Mouse (Mus musculus) stomach, embryonic 16.5 days (tissue): Measurements from ENCODE around the gene Ficd. TPM values are rescaled to one million over a fixed set of nuclear protein-coding genes. Genes with fewer than 3 reads are reported as not detected.
A peak's percentile ranks its signal among the peaks of the same experiment; 100 is the strongest.

Experiments used
- ATAC-seq: fragments of 200-750 bp; cut with Nextera tagmentation; 2 replicates; pipeline ENCODE4 v1.8.0; 2017; ENCODE audit warnings: moderate number of reproducible peaks, moderate TSS enrichment; ENCODE audit not compliant: insufficient read depth, low FRiP score
- H3K27ac ChIP-seq: fragments of 300-500 bp; sonication (generic); 2 replicates; pipeline ENCODE4 v1.5.1; 2014; ENCODE audit warnings: low read length
- H3K27me3 ChIP-seq: fragments of 300-500 bp; sonication (generic); 2 replicates; pipeline ENCODE4 v1.6.1; 2014; ENCODE audit warnings: low read length, control low read depth, mixed read lengths; ENCODE audit not compliant: control insufficient read depth, insufficient read depth
- H3K36me3 ChIP-seq: fragments of 300-500 bp; sonication (generic); 2 replicates; pipeline ENCODE4 v1.6.1; 2014; ENCODE audit warnings: low read length; ENCODE audit not compliant: control insufficient read depth, insufficient read depth
- H3K4me1 ChIP-seq: fragments of 300-500 bp; sonication (generic); 2 replicates; pipeline ENCODE4 v1.6.1; 2014; ENCODE audit warnings: low read length, control low read depth, mixed read lengths; ENCODE audit not compliant: control insufficient read depth, insufficient read depth
- H3K4me2 ChIP-seq: fragments of 300-500 bp; sonication (generic); 2 replicates; pipeline ENCODE4 v1.6.1; 2014; ENCODE audit warnings: low read depth, low read length, mixed read lengths
- H3K4me3 ChIP-seq: fragments of 300-500 bp; sonication (generic); replicated peaks from 2 replicates; pipeline ENCODE4 v1.5.1; 2014; ENCODE audit warnings: mild to moderate bottlenecking, low read length
- H3K9ac ChIP-seq: fragments of 300-500 bp; sonication (generic); 2 replicates; pipeline ENCODE4 v1.6.1; 2014; ENCODE audit warnings: low read length
- H3K9me3 ChIP-seq: fragments of 300-500 bp; sonication (generic); replicated peaks from 2 replicates; pipeline ENCODE4 v1.6.1; 2016; ENCODE audit warnings: low read length, control low read depth; ENCODE audit not compliant: control insufficient read depth
- WGBS: fragments of 180-500 bp; shearing (Covaris S2); extraction: QIAGEN DNeasy Blood & Tissue Kit; methylation state at CpG from one replicate; pipeline ENCODE4 v1.1.7; 2014; 5-methylcytosine and 5-hydroxymethylcytosine counted together
- polyA plus RNA-seq: library from polyadenylated mRNA; unstranded; fragments of >200 nt; fragmentation: Nextera tagmentation; extraction: Ambion mirVana; gene quantifications from 2 replicates; pipeline ENCODE4 v1.2.1, GENCODE M21; 2015

Gene Ficd
- polyA plus RNA-seq, 1 experiment from 2014 or later: 7.0 TPM

GRCm38 (mm10) chr5:113703803-113704585, 31.6 kb upstream of the Ficd start:
- no peak for ATAC-seq
- WGBS: 56% methylated on average over 21 of the region's 21 CpGs
- H3K4me2 ChIP-seq: no peak overlapping the region

GRCm38 (mm10) chr5:113712861-113713260, 22.7 kb upstream of the Ficd start:
- Histone ChIP-seq H3K27me3 (no peaks in the 10 kb centered on the region), H3K36me3 (no peaks in the 10 kb centered on the region), H3K9ac (no peak overlapping the region), H3K4me2 (no peak overlapping the region), H3K27ac (no peak overlapping the region), H3K4me3 (no peak overlapping the region), H3K4me1 (no peaks in the 10 kb centered on the region), H3K9me3 (no peaks in the 10 kb centered on the region)
- WGBS: 65% methylated on average over 2 of the region's 2 CpGs
- ATAC-seq: no peak

More at GRCm38 (mm10) chr5:113703803-113704585, 31.6 kb upstream of the Ficd start:
- Histone ChIP-seq H3K36me3 (no peaks in the 10 kb centered on the region), H3K4me1 (no peaks in the 10 kb centered on the region), H3K9ac (no peak overlapping the region), H3K4me3 (no peak overlapping the region), H3K9me3 (no peaks in the 10 kb centered on the region), H3K27ac (no peak overlapping the region), H3K27me3 (no peaks in the 10 kb centered on the region)

DNA sequence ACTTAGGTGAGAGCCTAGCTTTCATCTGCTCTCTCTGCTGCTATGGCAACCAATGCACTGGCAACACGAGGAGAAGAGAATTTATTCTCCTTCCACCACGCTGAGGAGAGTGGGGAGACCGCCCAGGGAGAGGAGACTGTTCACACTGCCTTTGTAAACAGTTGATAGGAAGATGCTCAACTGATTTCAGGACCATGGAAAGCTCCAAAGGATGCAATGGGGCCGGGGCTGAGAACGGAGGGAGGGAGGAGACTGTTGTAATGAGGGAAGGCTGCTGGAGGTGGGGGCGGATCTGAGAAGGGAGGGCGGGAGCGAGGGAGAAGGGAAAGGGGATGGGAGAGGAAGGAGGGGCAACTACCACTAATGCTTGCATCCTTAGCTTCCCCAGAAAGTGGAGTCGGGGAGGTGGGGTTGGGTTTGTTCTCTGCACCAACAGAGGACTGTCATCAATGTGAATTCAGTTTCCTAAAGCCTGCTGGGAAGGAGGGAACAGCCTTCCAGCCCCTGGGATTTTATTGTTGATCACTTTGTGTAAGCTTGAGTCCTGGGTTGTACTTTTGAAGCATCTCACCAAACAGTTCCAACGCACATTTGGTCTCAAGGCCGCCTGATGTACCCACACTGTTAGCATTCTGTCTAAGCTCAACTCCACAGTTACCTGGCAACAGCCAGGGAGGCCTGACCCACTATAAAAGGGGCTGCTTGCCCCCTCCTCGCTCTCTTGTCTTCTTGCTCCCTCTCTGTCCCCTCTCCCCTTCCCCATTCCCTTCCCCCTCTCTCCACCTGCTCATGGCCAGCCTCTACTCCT, 18.8 kb upstream of the Ficd start:
- no peak overlapping the region for H3K4me3 ChIP-seq
- ATAC-seq: no peak
- H3K36me3 ChIP-seq: no peaks in the 10 kb centered on the region
- H3K27me3 ChIP-seq: no peaks in the 10 kb centered on the region
- no peaks in the 10 kb centered on the region for H3K9me3 ChIP-seq
- H3K9ac ChIP-seq: no peak overlapping the region
- H3K4me1 ChIP-seq: no peaks in the 10 kb centered on the region
- H3K4me2 ChIP-seq: no peak overlapping the region
- no peak overlapping the region for H3K27ac ChIP-seq
- 7% methylated on average over 12 of the region's 12 CpGs for WGBS

- H3K36me3 ChIP-seq: no peaks in the 10 kb centered on the region
- no peak overlapping the region for H3K27ac ChIP-seq
- WGBS: 85% methylated on average over 8 of the region's 8 CpGs
- no peak overlapping the region for H3K4me2 ChIP-seq
- no peaks in the 10 kb centered on the region for H3K27me3 ChIP-seq
- no peak for ATAC-seq
- no peaks in the 10 kb centered on the region for H3K9me3 ChIP-seq
- H3K9ac ChIP-seq: no peak overlapping the region
- H3K4me1 ChIP-seq: no peaks in the 10 kb centered on the region
- H3K4me3 ChIP-seq: no peak overlapping the region
Observed at GRCm38 (mm10) chr5:113719221-113719661, 16.4 kb upstream of the Ficd start.

DNA sequence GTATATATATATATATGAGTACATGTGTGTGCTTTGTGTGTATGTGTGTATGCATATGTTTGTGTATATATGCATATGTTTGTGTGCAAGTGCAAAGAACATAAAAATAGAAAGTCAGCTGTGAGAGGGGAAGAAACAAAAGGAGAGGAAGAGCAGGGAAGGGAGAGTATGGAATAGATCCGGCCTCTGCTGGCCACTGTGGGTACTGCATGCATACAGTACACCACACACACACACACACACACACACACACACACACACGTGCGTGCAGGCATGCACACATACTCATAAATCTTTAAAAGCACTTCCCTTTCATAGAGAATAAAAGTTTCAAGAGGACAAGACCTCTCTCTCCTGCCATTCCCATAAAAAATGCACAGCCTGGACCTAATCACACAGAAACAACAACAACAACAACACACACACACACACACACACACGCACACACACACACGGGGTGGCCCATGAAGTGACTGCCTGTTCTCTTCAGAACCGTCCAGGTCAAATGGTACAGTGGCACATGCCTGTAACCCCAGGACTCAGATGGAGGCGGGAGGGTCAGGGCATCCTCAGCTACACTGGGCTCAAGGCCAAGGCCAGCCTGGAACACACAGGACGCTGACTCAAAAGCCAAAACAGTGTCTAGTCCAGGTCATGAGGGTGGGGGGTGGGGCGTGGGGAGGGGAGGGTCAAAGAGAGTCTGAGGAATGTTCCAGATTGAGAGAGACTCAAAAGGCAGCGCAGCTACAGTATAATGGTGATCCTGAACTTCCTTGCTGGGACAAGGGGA, 13.2 kb upstream of the Ficd start:
- no peak for ATAC-seq
- H3K27ac ChIP-seq: no peak overlapping the region
- no peaks in the 10 kb centered on the region for H3K36me3 ChIP-seq
- no peaks in the 10 kb centered on the region for H3K4me1 ChIP-seq
- no peak overlapping the region for H3K4me3 ChIP-seq
- 0 out of 2 replicates have a peak, but pooled peaks cover 2% of the 10 kb centered on the region for H3K27me3 ChIP-seq
- 86% methylated on average over 10 of the region's 10 CpGs for WGBS
- H3K9ac ChIP-seq: no peak overlapping the region
- H3K4me2 ChIP-seq: no peak overlapping the region
- no peaks in the 10 kb centered on the region for H3K9me3 ChIP-seq

- Histone ChIP-seq H3K9me3 (no peaks in the 10 kb centered on the region), H3K27me3 (0 out of 2 replicates have a peak, but pooled peaks cover 2% of the 10 kb centered on the region), H3K4me2 (no peak overlapping the region), H3K9ac (no peak overlapping the region), H3K27ac (no peak overlapping the region), H3K4me3 (no peak overlapping the region), H3K4me1 (no peaks in the 10 kb centered on the region), H3K36me3 (no peaks in the 10 kb centered on the region)
- no peak for ATAC-seq
- WGBS: 31% methylated on average over 8 of the region's 8 CpGs
Observed at GRCm38 (mm10) chr5:113723567-113724237, 11.9 kb upstream of the Ficd start.

DNA sequence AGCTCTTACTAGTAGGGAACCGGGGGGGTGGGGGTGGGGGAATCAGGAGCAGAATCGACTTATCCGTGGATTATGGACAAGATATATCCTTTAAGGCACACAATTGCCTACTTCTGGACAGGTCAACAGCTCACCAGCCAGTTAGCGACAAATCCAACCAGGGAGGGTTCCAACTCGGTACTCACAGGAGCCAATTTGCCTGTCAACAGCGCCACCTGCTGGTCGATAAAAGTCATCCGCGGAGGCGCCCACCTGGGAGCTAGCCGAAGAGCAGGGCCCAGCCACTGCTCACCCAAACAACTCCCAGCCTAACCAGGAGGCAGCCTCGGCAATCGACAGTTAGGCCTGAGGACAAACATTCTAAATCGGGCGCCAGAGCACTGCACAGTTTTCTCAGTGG, 11.2 kb upstream of the Ficd start, which contains the start of gene 1700069L16Rik:
1700069L16Rik (minus strand) TSS at position 327 of the 400 bp plus-strand sequence.
- WGBS: 4% methylated on average over 15 of the region's 15 CpGs
- peak; percentile 33; the same call in 1 of the 2 replicates for ATAC-seq

GRCm38 (mm10) chr5:113725417-113725816, 10.2 kb upstream of the Ficd start:
- Histone ChIP-seq H3K9me3 (no peaks in the 10 kb centered on the region), H3K4me1 (no peaks in the 10 kb centered on the region), H3K36me3 (no peaks in the 10 kb centered on the region), H3K27me3 (0 out of 2 replicates have a peak, but pooled peaks cover 2% of the 10 kb centered on the region), H3K4me3 (no peak overlapping the region), H3K9ac (no peak overlapping the region), H3K27ac (no peak overlapping the region), H3K4me2 (no peak overlapping the region)
- ATAC-seq: no peak
- WGBS: 71% methylated on average over 12 of the region's 12 CpGs

More for the DNA sequence above, 11.2 kb upstream of the Ficd start, which contains the start of gene 1700069L16Rik:
- no peak within 1 kb of the TSS for H3K4me2 ChIP-seq
- H3K9me3 ChIP-seq: no peaks in the 10 kb centered on the region
- H3K9ac ChIP-seq: no peak within 1 kb of the TSS
- H3K4me3 ChIP-seq: no peak within 1 kb of the TSS
- H3K27me3 ChIP-seq: 0 out of 2 replicates have a peak, but pooled peaks cover 2% of the 10 kb centered on the region
- H3K4me1 ChIP-seq: no peaks in the 10 kb centered on the region
- H3K27ac ChIP-seq: no peak within 1 kb of the TSS
- H3K36me3 ChIP-seq: no peaks in the 10 kb centered on the region
